Mouse (Mus musculus) CD4-positive, CD25-positive, alpha-beta regulatory T cell, adult 4 months (primary cell): ENCODE measurements around the gene Timm29. TPM values are rescaled to one million over a fixed set of nuclear protein-coding genes. Genes with fewer than 3 reads are reported as not detected.

Experiments used
- ATAC-seq: one replicate; pipeline ENCODE4 v1.8.0; 2017
- polyA plus RNA-seq, 2 experiments: library from polyadenylated mRNA; unstranded; fragments of 100-300 nt; shearing (Covaris generic); gene quantifications; one replicate each; pipeline ENCODE4 v1.2.1; 2017

Timm29 gene
- polyA plus RNA-seq, 2 experiments from 2014 or later, result 3.2 to 6.1 TPM

DNA sequence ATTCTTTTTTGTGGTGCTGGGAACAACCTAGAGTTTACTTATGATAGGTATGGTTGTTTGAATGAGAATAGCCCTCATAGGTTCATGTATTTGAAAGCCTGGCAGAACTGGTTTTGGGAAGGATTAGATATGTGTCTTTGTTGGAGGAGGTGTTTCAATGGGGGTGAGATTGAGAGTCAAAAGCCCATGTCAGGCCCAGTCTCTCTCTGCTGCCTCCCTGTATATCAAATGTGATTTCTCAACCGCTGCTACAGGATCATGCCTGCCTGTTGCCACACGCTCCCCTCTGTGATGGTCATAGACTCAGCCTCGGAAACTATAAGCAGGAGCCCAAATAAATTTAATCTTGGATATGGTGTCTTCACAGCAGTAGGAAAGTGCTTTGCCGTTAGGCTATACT, 27.7 kb downstream of the Timm29 start:
- no peak for ATAC-seq

DNA sequence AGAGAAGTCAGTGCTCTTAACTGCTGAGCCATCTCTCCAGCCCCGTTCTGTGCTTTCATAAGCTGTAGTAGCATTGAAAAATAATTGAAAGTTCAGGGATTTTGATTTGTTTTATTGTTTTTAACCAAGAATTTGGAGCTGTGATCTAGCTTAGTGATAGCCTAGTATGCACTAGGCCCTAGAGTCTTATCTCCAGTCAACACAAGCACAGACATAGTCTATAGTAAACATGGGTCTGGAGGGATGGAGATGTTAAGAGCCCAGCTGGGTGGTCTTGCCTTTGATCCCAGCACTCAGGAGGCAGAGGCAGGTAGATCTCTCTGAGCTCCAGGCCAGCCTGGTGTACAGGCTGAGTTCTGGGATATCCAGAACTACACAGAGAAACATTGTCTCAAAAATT, 30.2 kb downstream of the Timm29 start:
- no peak for ATAC-seq

DNA sequence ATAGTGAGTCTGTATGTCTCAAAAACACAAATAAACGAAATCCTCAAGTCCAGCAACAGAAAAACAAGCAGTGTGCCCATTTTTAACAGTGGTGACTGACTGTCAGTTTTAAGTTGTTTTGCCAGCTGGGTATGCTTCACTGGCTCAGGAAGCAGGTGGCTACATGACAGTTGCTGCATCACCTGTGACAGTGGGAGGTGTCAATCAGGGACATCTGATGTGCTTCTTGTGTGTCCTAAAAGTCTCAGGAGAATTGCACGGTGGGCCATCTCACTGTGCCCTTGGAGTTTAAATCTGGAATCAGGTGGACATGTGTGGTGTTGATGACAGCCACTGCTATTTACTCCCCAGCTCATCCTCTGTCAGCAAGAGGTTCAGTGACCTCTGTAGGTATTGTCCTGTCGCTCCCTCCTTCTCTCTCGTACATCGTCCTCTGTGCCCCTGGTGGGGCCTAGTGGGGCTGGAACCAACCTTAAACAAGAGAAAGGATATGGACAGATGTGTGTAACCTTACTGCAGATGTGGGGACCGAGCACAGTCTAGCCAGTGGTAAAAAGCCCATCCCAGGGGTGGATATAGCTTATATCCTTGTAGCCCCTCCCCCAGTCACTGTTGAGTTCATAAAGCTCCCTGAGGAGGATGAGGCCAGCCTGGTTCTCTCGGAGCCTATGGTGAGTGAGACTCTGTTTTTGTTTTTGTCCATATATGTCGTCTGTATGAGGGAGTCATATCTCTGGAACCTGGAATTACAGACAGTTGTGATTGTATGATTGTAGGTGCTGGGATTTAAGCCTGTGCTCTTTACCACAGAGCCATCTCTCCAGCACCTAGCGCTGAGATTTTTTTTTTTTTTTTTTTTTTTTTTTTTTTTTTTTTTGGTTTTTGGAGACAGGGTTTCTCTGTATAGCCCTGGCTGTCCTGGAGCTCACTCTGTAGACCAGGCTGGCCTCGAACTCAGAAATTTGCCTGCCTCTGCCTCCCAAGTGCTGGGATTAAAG, 33.1 kb downstream of the Timm29 start:
- ATAC-seq, result no peak

DNA sequence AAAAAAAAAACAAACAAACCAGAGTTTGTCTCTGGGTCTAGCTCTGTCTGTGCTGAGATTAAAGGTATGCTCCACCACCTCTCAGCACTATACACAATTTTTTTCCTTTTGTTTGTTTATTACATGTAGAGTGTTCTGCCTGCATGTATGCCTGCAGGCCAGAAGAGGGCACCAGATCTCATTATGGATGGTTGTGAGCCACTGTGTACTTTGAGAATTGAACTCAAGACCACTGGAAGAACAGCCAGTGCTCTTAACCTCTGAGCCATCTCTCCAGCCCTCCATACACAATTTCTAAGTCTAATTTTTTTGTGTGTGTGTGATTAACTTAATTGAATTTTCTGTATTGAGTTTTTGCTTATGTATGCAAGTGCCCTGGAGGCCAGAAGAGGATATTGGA, 34.0 kb downstream of the Timm29 start:
- ATAC-seq, result peak; percentile 54

DNA sequence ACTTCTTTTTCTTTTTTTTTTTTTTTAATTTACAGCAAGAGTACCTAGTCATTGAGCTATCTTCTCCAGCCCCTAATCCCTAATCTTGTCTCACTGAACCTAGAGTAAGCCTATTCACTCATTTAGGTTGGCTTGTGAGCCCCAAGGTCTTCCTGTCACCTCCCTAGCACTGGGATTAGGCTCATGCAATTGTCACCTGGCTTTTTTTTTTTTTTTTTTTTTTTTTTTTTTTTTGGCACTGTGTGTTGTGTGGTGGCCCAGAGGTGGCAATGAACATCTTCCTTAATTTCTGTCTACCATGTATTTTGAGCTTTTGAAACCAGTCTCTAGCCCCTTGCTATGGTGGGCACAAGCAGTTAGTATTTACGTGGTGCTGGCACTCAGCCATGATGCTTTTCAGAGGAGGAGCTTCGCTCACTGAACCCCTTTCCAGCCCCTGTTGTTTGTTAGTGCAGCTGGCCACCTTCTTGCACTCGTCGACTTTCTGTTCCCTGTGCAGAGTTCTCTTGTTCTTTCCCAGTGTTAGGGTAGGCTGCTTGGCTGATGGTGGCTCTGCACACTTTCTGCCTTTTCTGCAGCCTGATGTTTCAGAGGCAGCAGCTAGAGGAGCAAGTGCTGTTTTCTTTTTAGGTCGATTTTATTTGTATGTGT, 34.7 kb downstream of the Timm29 start:
- no peak for ATAC-seq

DNA sequence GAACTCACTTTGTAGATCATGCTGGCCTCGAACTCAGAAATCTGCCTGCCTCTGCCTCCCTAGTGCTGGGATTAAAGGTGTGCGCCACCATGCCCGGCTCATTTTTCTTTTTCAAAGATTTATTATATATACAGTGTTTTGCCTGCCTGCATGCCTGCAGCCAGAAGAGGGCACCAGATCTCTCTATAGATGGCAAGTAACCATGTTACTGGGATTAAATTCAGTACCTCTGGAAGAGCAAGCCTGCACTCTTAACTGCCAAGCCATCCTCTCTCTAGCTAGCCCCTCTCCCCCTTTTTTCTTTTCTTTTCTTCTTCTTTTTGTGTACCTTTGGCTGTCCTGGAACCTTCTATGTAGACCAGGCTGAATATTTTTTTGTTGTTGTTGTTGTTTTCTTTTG, 38.2 kb downstream of the Timm29 start:
- peak; percentile 71 for ATAC-seq

- no peak for ATAC-seq
These were observed 40.6 kb downstream of the Timm29 start for GRCm38 (mm10) chr9:21633106-21633505.

- ATAC-seq, result no peak
These were observed 43.1 kb downstream of the Timm29 start for GRCm38 (mm10) chr9:21635639-21636038.

GRCm38 (mm10) chr9:21639031-21639430, 46.5 kb downstream of the Timm29 start:
- ATAC-seq, result no peak

Other genes starting within 250 kb of the Timm29 start
- 100 to 1,000 TPM; 127 to 203 TPM for gene Ilf3, start 224.9 kb upstream of the Timm29 start, polyA plus RNA-seq
- 10 to 100 TPM; 32.1 to 46.9 TPM for gene Qtrt1, start 180.9 kb upstream of the Timm29 start, polyA plus RNA-seq
- gene Dnm2, start 167.8 kb upstream of the Timm29 start, polyA plus RNA-seq, result 100 to 1,000 TPM in 1 of 2 experiments, 10 to 100 TPM in 1; 97.0 to 119 TPM
- 1 to 10 TPM; 6.4 to 8.2 TPM for gene Tmed1, start 82.5 kb upstream of the Timm29 start, polyA plus RNA-seq
- gene AB124611, start 66.5 kb upstream of the Timm29 start, polyA plus RNA-seq, result 10 to 100 TPM; 51.6 to 60.4 TPM
- gene Carm1, start 45.8 kb upstream of the Timm29 start, polyA plus RNA-seq, result 10 to 100 TPM in 1 of 2 experiments, 1 to 10 TPM in 1; 7.1 to 11.4 TPM
- gene Yipf2, start 106 bp downstream of the Timm29 start, polyA plus RNA-seq, result 10 to 100 TPM; 19.6 to 30.7 TPM
- gene Smarca4, start 23.4 kb downstream of the Timm29 start, polyA plus RNA-seq, result 10 to 100 TPM; 22.7 to 24.1 TPM
- gene Ldlr, start 130.8 kb downstream of the Timm29 start, polyA plus RNA-seq, result 10 to 100 TPM; 17.9 to 42.0 TPM
- 10 to 100 TPM in 1 of 2 experiments, 1 to 10 TPM in 1; 6.5 to 13.5 TPM for gene Spc24, start 167.6 kb downstream of the Timm29 start, polyA plus RNA-seq
- gene Kank2, start 206.0 kb downstream of the Timm29 start, polyA plus RNA-seq, result not detected
- not detected for gene Angptl8, start 242.8 kb downstream of the Timm29 start, polyA plus RNA-seq